Mouse (Mus musculus) heart, adult 2 months (tissue): ENCODE data around the gene Arfgap3. TPM values are rescaled to one million over a fixed set of nuclear protein-coding genes. Genes with fewer than 3 reads are reported as not detected.

ENCODE experiments used
- DNase-seq, 2 experiments: peaks; one replicate each; pipeline ENCODE4 v3.0.0; 2021
- H3K27ac ChIP-seq: fragments of 200-600 bp; 2 replicates; pipeline ENCODE4 v1.8.1; 2022
- H3K27me3 ChIP-seq: fragments of 200-500 bp; 2 replicates; pipeline ENCODE4 v1.6.1; 2012; ENCODE audit warnings: mild to moderate bottlenecking, low read length, inconsistent platforms, mixed read lengths; ENCODE audit not compliant: control insufficient read depth, insufficient read depth
- H3K36me3 ChIP-seq: fragments of 200-500 bp; 2 replicates; pipeline ENCODE4 v1.6.1; 2012; ENCODE audit warnings: low read length, inconsistent platforms; ENCODE audit not compliant: control insufficient read depth, insufficient read depth
- H3K4me1 ChIP-seq: fragments of 200-500 bp; 2 replicates; pipeline ENCODE4 v1.6.1; 2011; ENCODE audit warnings: low read length; ENCODE audit not compliant: control insufficient read depth, insufficient read depth
- H3K4me3 ChIP-seq: fragments of 200-600 bp; 2 replicates; pipeline ENCODE4 v1.8.1; 2022
- H3K79me2 ChIP-seq: fragments of 200-500 bp; replicated peaks from 2 replicates; pipeline ENCODE4 v1.6.1; 2012; ENCODE audit warnings: mild to moderate bottlenecking, inconsistent platforms, low read length, moderate library complexity, mixed read lengths; ENCODE audit not compliant: control insufficient read depth, insufficient read depth
- H3K9ac ChIP-seq: fragments of 200-500 bp; 2 replicates; pipeline ENCODE4 v1.6.1; 2012; ENCODE audit warnings: low read depth, mild to moderate bottlenecking, control low read depth, inconsistent platforms, low read length, mixed read lengths
- CTCF ChIP-seq: fragments of 200-600 bp; IDR thresholded peaks from 2 replicates; pipeline ENCODE4 v1.8.1; 2022; ENCODE audit warnings: antibody characterized with exemption, mild to moderate bottlenecking, moderate library complexity
- EP300 ChIP-seq: fragments of 200-500 bp; IDR thresholded peaks from 2 replicates; pipeline ENCODE4 v1.6.1; 2011; ENCODE audit warnings: low read depth, low read length, control low read depth; ENCODE audit not compliant: insufficient read depth
- POLR2A ChIP-seq: fragments of 200-500 bp; IDR thresholded peaks from 2 replicates; pipeline ENCODE4 v1.6.1; 2011; ENCODE audit warnings: mild to moderate bottlenecking, low read depth, low read length, control low read depth; ENCODE audit not compliant: insufficient read depth
- WGBS: fragments of 180-500 bp; shearing (Covaris S2); methylation state at CpG from one replicate; pipeline ENCODE4 v1.1.7; 2018; 5-methylcytosine and 5-hydroxymethylcytosine counted together
- intact Hi-C: fragments of 180-260 bp; cut with DNase I; formaldehyde crosslinking; loops from one replicate; pipeline ENCODE4 v1.15.1; 2025
- polyA plus RNA-seq: library from polyadenylated mRNA; depleted of rRNA; stranded (reverse); fragments of >200 nt; gene quantifications from 2 replicates; pipeline ENCODE4 v1.2.3, GENCODE M21; 2012; rRNA removed
- total RNA-seq, 2 experiments: library from RNA; stranded (reverse); gene quantifications; 2 replicates each; pipeline ENCODE4 v1.2.3; 2021

The Arfgap3 gene
- total and polyA plus RNA-seq, 3 experiments = 9.6 to 12.2 (median 9.8) TPM

- no peak for TF ChIP-seq POLR2A
- TF ChIP-seq EP300 = no peak
- Histone ChIP-seq H3K4me3 (no peak overlapping the region), H3K79me2 (no peaks in the 10 kb centered on the region), H3K4me1 (no peaks in the 10 kb centered on the region), H3K9ac (no peak overlapping the region), H3K27ac (peak overlapping the region; percentile 86), H3K27me3 (peaks cover 4% of the 10 kb centered on the region), H3K36me3 (no peaks in the 10 kb centered on the region)
- peak; percentile 58 to 68 for DNase-seq
- 31% methylated on average over 14 of the region's 14 CpGs for WGBS
- intact Hi-C loops = loop anchor here (5.0 kb wide), 2 partner anchors 40 to 45 kb away; no protein-coding TSS in a partner anchor
Observed at GRCm38 (mm10) chr15:83252060-83252459, 98.0 kb downstream of the Arfgap3 start.

GRCm38 (mm10) chr15:83251176-83252004, 98.7 kb downstream of the Arfgap3 start, which contains the start of gene A4galt:
A4galt (minus strand) TSS chr15:83251774.
- H3K4me1 ChIP-seq = no peaks in the 10 kb centered on the region
- H3K27me3 ChIP-seq = peaks cover 4% of the 10 kb centered on the region
- peak within 1 kb of the TSS; percentile 78 for H3K9ac ChIP-seq
- peak; percentile 81 for TF ChIP-seq POLR2A
- TF ChIP-seq CTCF = no peak
- peak within 1 kb of the TSS; percentile 79 for H3K4me3 ChIP-seq
- 3% methylated on average over 66 of the region's 66 CpGs for WGBS
- peak; percentile 80 to 81 for DNase-seq
- peak within 1 kb of the TSS; percentile 86 for H3K27ac ChIP-seq
- intact Hi-C loops = loop anchor here (5.0 kb wide), 2 partner anchors 39 to 46 kb away; no protein-coding TSS in a partner anchor
- no peaks in the 10 kb centered on the region for H3K36me3 ChIP-seq
- H3K79me2 ChIP-seq = no peaks in the 10 kb centered on the region

- Histone ChIP-seq H3K27ac (peak overlapping the region; percentile 86), H3K36me3 (no peaks in the 10 kb centered on the region), H3K4me1 (no peaks in the 10 kb centered on the region), H3K79me2 (no peaks in the 10 kb centered on the region), H3K4me3 (peak overlapping the region; percentile 79), H3K27me3 (peaks cover 4% of the 10 kb centered on the region), H3K9ac (peak overlapping the region; percentile 78)
- 5% methylated on average over 20 of the region's 20 CpGs for WGBS
- DNase-seq = peak; percentile 24 to 45
- TF ChIP-seq POLR2A = no peak
- TF ChIP-seq CTCF = no peak
- no peak for TF ChIP-seq EP300
- intact Hi-C loops = loop anchor here (5.0 kb wide), 2 partner anchors 38 to 47 kb away; no protein-coding TSS in a partner anchor
Observed at GRCm38 (mm10) chr15:83250651-83251175, 99.3 kb downstream of the Arfgap3 start.

Other genes with a start within 250 kb of the Arfgap3 start
- 10 to 100 TPM; 39.9 to 40.9 TPM for gene Rrp7a, start 227.4 kb downstream of the Arfgap3 start, total RNA-seq
- 60.0 and 62.0 TPM in 2 replicates for gene Rrp7a, start 227.4 kb downstream of the Arfgap3 start, polyA plus RNA-seq
- 10 to 100 TPM; 23.6 to 24.7 TPM for gene Poldip3, start 200.9 kb downstream of the Arfgap3 start, total RNA-seq
- gene Poldip3, start 200.9 kb downstream of the Arfgap3 start, polyA plus RNA-seq = 20.0 and 27.0 TPM in 2 replicates
- gene Cyb5r3, start 177.7 kb downstream of the Arfgap3 start, total RNA-seq = 10 to 100 TPM; 75.6 to 87.2 TPM
- gene Cyb5r3, start 177.7 kb downstream of the Arfgap3 start, polyA plus RNA-seq = 97.7 and 103 TPM in 2 replicates
- gene A4galt, start 98.5 kb downstream of the Arfgap3 start, total RNA-seq = 1 to 10 TPM; 5.2 to 6.3 TPM
- 9.7 and 14.9 TPM in 2 replicates for gene A4galt, start 98.5 kb downstream of the Arfgap3 start, polyA plus RNA-seq
- 100 to 1,000 TPM; 200 to 246 TPM for gene Pacsin2, start 114.4 kb upstream of the Arfgap3 start, total RNA-seq
- 111 and 169 TPM in 2 replicates for gene Pacsin2, start 114.4 kb upstream of the Arfgap3 start, polyA plus RNA-seq
- 10 to 100 TPM; 52.1 to 62.9 TPM for gene Ttll1, start 160.6 kb upstream of the Arfgap3 start, total RNA-seq
- gene Ttll1, start 160.6 kb upstream of the Arfgap3 start, polyA plus RNA-seq = 37.6 and 41.3 TPM in 2 replicates
- 10 to 100 TPM in 1 of 2 experiments, 1 to 10 TPM in 1; 8.3 to 10.9 TPM for gene Bik, start 176.6 kb upstream of the Arfgap3 start, total RNA-seq
- gene Bik, start 176.6 kb upstream of the Arfgap3 start, polyA plus RNA-seq = 11.7 and 21.8 TPM in 2 replicates
- 10 to 100 TPM; 61.2 to 61.8 TPM for gene Tspo, start 213.3 kb upstream of the Arfgap3 start, total RNA-seq
- gene Tspo, start 213.3 kb upstream of the Arfgap3 start, polyA plus RNA-seq = 101 and 154 TPM in 2 replicates
- 10 to 100 TPM; 38.7 to 40.8 TPM for gene Mcat, start 213.5 kb upstream of the Arfgap3 start, total RNA-seq
- gene Mcat, start 213.5 kb upstream of the Arfgap3 start, polyA plus RNA-seq = 32.2 and 41.4 TPM in 2 replicates
- gene Ttll12, start 244.9 kb upstream of the Arfgap3 start, total RNA-seq = 1 to 10 TPM; 4.5 to 5.5 TPM
- 9.9 and 10.6 TPM in 2 replicates for gene Ttll12, start 244.9 kb upstream of the Arfgap3 start, polyA plus RNA-seq